Mouse (Mus musculus) right cerebral cortex, postnatal 10 days (tissue): ENCODE measurements around the gene Smarca2.
"Not testable (repeated sequence)": the region's sequence is repeated elsewhere in the genome, so short reads cannot be mapped to it uniquely, and the experiment has no call there.

Experiments
- DNase-seq, 2 experiments: peaks; one replicate each; pipeline ENCODE4 v3.0.0; 2021; ENCODE audit warnings: low spot score in 2 of 2

Smarca2 gene

DNA sequence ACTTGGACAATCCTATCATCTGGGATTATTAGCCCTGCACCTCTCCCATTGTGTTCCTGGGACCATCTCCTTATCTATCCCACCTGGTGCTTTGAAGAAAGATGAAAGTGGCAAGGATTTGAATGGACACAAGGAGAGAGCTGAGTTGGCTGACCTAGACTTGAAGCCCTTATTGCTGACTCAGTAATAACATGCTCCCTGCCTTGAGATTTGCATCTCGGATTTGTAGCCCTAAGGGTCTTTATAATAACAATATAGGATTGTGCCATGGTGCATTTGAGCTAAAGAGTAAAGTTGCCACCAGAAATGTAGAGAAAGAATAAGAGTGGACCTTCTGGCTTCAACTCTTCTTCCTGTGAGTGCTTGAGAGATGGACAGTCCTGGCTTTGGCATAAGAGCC, 11.4 kb downstream of the Smarca2 start:
- DNase-seq = no peak

DNA sequence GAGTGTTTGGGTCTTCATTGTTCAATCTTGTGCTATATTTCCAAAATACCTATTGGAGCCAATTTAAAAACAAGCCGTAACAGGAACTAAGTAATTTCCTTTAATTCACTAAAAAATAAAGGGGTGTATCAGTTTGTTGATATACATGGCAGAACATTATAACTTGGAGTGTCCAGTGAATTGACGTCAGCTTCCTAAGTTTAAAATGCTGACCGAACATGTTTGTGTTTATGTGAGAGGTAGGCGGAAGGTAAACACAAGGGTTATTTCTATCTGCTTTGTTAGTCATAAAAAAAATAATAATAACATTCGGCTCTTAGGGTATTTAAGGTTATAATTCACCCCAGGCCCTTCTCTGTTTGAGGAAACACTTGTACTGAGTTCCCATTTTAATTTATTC, 12.4 kb downstream of the Smarca2 start:
- DNase-seq = no peak

DNA sequence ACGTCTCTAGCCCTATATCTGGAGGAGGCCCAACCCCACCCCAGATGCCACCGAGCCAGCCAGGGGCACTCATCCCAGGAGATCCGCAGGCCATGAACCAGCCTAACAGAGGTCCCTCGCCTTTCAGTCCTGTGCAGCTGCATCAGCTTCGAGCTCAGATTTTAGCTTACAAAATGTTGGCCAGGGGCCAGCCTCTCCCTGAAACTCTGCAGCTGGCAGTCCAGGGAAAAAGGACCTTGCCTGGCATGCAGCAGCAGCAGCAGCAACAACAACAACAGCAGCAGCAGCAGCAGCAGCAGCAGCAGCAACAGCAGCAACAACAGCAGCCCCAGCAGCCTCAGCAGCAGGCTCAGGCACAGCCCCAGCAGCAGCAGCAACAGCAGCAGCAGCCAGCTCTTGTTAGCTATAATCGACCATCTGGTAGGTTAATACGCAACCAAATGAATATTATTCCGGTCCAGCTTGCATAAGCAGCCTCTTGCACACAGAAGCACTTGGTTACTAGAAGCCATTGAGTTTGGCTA, 25.9 kb downstream of the Smarca2 start:
- peak; percentile 72 to 73 for DNase-seq

DNA sequence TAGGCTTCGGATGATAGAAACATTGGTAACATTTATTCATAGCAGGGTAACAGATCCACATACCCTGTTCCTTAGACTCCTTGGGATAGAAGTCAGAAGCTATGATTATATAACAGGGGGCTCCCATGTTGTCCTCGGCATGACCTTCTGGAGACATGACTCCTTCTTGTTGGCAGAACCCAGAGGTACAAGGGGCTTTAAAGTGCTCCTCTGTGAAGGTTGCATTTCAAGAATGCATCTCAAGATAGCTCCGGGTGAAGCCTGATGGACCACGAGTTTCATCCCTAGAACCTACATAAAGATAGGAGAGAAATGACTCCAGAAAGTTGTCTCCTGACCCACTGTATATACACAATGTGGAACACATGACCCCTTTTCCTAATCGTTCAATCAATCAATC, 27.4 kb downstream of the Smarca2 start:
- DNase-seq = no peak

DNA sequence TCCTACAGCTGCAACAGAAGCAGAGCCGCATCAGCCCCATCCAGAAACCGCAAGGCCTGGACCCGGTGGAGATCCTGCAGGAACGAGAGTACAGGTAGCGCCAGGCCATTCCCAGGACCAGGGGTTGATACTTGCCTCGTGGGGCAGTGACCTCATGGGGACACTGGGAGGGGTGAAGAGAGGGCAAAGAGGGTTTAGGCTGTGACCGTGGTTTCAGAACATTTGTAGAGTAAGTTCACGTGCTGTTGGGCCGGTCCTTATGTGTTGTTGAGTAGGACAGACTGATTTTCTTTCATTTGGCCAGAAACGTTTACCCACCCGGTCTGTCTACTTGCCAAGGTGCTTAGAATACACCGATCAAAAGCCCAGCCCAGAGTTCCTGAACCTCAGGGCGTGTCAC, 35.7 kb downstream of the Smarca2 start:
- DNase-seq = no peak

DNA sequence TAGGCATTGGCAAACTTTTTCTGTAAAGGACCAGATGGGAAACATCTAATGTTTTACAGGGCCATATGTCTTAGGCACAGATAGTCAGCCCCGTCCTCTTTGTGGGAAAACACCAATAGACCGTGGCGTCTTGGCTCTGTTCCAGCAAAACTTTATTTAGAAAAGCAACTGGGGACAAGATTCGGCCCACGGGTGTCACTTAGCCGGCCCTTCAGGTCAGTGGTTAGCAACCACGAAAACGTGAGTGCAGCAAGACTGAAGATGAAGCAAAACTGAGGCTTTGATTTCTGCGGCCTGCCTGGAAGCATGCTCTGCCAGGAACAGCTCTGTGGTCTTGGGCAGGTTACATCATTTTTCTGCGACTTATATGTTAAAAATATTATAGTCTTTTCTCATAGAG, 36.4 kb downstream of the Smarca2 start:
- peak in 1 of 2 experiments; percentile 53 for DNase-seq

DNA sequence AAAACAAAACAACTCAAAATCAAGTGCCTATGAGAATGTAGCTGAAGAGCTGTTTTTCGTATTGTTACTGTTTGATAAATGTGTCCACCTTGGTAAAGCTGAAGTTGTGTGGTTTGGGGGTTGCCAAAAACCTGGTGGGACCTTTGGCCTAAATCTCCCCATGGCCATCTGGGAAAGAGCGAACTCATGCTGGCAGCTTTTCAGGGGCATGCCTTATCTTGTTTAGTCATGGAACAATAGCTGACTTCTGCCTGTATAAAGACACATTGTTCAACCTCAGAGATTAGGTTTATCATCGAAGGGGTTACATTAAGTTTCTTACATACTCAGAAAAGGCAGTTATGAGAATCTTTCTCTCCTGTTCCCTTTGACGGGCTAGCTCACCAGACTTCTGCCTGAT, 38.2 kb downstream of the Smarca2 start:
- DNase-seq = no peak

DNA sequence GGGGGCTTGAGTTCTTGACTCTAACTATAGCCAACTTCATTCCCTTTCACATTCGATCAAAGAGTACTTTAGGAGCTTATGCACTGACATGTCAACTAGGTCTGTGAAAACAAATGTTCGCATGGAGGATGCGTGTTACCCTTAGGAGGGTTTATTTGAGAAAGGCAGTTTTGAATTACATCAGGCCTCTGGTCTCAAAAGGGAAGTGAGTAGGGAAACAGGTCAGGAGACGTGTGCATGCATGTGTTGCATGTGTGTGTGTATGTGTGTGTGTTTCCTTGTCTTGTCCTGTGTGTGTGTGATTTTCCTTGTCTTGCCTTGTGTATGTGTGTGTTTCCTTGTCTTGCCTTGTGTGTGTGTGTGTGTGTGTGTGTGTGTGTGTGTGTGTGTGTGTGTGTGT, 39.1 kb downstream of the Smarca2 start:
- DNase-seq = no peak

DNA sequence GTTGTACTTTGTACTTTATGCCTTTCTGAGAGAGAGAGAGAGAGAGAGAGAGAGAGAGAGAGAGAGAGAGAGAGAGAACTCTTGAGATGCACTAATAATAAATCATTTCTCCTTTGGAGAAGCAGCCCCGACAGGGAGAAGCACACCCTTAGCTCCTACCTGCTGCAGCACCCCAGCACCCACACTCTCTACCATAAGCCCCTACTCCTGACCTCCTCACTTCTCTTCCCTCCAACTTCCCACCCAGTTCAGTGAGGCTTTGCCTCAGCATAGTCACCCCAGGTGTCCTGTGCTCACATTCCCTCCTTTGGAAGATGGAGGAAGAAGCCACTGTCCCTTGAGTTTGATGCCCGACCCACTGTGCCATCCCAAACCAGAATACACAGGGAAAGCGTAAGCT, 40.2 kb downstream of the Smarca2 start:
- no peak for DNase-seq

DNA sequence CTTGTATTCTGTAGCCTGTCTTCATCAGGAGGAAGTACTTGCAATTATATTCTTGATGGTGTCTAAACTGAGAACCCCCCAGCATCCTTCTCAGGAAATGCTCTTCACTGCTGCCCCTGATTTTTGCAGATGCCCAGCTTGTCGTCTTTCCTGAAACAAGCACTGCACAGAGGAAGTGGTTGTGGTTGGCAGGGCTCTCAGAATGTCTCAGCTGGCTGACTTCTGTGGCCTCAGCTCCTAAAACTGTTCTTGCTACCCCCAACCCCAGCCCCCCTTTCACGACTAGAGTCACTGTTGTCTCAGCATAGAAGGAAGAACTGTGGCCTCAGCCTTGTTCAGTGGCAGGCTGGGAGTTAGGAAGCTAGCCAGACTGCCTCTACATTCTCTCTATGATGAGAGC, 41.3 kb downstream of the Smarca2 start:
- peak; percentile 39 to 56 for DNase-seq

DNA sequence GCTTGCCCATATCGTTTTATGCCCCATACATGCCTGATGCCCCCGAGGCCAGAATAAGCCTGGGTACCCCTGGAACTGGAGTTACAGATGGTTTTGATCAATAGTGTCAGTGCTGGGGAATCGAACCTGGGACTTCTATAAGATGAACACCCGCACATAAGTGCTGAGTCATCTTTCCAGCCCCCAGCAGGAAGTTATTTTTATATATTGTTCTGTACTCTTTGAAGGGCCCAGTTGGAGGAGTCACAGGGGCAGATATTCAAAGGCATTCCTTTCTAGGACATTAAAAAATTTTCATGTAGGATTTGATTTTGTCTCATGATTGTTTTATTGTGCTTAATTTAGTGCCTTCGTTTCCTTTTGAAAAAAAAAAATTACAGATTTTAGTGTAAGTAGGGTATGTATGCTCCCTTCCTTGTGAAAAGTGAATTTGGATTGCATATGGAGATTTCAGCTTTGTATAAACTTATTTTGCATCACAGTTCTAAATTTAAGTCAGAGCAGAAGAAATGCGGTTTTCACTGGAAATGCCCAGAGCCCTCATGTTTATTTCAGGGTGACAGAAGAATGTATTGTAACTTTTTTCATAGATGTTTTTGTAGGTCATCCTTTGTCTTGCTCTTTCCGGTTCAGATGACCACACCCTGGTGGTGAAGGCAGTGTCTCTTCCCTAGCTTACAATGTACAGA, 45.9 kb downstream of the Smarca2 start:
- no peak for DNase-seq

DNA sequence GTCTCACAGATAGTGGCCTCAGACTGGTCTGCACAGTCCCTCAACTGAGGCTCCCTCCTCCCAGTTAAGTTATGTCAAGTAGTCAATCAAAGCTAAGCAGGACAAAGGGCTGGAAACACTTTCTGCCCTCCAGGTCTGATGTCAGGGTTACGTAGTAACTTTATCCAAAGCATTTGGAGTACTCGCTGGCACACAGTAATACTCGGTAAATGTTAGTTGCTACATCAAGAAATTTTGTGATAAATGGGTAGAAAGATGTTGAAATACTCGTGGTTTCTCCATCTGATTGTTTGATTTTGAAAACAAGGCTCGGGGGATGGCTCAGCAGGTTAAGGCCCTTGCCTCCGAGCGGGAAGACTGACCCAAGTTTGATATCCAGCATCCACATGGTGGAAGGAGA, 53.5 kb downstream of the Smarca2 start:
- DNase-seq = no peak

DNA sequence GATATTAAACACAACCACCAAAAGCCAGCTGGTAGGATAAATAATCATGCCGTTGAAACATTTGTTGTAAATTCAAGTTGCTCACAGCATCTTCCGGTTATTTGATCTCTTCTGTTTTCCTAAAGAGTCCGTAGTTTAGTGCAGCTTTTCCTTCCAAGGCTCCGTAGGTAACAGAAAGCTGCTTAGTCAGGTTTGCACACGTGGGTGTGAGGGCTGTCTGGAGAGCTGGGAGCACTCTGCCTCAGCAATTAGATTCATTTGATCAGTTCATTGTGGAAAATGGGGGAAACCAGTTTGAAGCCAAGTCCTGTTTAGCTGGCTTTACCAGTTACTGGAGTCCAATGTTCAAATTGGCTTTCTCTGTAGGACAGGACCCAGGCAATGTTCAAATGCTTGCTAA, 55.1 kb downstream of the Smarca2 start:
- DNase-seq = no peak

DNA sequence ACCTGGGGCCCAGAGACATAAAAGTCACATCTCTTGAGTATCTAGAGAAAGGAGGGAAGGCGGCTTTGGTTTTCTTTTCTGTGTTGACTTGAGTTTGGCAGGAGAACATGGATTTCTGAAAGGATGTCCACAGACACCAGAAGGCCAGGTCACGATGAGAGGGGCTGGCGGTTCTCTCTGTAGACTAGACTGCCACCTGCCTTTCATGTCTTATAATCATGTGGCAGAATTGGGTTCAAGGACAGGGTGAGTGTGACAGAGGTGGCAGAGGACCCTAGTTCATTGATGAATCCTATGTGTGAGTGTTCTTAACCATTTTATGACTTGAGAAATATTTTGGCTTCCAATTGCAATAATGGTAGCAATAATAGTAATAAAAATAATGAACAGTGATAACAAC, 56.3 kb downstream of the Smarca2 start:
- DNase-seq = no peak

DNA sequence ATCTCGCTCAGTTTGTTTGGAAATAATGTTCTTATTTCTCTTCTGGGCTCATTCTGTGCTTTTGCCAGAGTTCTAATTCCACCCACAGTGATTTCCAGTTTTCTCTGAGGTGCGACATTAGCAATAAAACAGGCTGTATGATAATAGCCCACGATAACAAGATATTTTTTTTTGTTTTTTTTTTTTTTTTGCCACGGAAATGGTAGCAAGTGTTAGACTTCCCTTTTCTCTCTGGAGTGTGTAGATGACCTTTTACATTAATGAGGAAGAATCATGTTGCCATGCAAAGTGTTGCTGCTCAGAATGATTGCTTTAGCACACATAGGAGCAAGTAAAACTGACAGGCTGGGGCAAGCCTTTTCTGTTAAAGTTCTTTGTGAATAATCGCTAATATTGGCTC, 61.5 kb downstream of the Smarca2 start:
- DNase-seq = no peak

DNA sequence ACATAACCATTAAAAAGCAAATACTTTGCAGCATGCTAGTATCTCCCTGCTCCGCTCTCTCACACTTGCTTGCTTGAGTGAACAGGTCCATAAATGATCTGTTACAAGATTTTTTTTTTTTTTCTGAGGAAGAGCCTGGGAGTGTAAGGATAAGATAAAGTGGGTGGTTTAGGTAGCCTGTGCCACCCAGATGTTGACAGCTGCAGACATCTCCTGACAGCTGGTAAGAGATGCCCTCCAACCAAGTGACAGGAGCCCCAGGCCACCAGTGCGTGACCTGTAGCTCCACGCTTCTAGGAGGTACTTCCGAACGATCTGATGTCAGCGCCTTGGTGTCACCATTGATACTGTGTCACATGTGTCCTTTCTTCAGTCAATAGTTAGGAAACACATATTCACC, 65.2 kb downstream of the Smarca2 start:
- no peak for DNase-seq

DNA sequence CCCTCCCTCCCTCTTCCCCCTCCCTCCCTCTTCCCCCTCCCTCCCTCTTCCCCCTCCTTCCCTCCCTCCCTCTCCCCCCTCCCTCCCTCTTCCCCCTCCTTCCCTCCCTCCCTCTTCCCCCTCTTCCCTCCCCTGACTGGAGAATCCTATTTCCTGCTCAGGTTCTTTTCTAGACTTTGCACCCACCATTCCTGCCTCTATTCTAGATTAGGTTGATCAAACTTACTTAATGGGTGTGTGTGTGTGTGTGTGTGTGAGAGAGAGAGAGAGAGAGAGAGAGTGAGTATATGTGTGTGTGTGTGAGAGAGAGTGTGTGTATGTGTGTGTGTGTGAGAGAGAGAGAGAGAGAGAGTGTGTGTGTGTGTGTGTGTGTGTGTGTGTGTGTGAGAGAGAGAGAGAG, 66.6 kb downstream of the Smarca2 start:
- DNase-seq = not testable (repeated sequence)

DNA sequence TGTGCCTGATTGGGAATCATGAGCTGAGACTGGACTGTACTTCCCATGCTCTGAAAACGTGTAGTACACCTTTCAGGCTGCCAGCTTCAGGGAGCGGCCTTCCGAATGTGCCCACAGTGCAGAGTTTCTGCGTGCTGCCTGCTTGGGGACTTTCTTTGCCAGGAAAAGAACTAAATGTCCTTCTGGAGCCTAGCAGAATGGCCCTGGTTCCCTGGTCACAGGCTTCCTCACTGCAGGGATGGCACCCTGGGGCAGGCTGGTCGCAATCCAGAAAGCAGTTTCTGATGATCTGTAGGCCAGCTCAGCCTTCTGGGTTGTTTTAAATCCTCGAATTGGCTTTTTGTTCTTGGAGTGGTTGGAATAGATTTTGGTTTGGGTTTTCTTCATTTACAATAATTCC, 71.1 kb downstream of the Smarca2 start:
- DNase-seq = no peak

DNA sequence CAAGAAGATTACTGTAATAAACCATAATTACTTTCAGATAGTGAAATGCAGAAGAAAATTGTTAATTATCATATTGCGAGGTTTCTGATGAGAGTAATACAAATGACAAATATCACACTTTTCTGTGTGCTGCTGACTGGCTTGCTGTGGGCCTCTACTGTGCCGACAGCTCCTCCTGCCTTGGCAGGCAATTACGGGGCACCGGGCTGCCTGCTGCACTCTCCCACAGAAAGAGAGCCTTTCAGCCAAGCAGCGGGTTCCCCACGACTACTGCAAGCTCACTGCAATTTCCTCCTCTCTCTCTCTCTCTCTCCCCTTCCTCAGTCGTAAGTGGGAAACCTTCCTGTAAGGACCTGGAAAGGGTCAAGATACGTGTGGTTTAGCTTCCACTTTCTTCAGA, 73.7 kb downstream of the Smarca2 start:
- peak in 1 of 2 experiments; percentile 42 for DNase-seq

DNA sequence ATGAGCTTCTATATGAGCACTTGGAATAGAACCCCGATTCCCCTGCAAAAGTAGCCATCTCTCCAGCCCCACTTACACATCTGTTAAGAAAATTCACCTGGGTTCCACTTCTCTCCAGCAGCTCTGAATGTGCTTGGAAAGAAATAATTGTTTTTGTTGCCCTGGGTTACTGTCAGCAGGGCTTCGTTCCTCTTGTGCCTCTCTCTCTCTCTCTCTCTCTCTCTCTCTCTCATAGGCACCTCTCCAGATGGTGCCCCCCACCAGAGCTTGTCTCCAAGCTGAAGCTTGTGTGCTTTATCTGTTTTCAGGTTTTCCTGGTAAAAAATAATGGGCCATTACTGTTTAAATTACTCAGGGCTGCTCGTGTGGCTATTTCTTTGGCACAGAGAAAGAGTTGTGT, 74.8 kb downstream of the Smarca2 start:
- no peak for DNase-seq

DNA sequence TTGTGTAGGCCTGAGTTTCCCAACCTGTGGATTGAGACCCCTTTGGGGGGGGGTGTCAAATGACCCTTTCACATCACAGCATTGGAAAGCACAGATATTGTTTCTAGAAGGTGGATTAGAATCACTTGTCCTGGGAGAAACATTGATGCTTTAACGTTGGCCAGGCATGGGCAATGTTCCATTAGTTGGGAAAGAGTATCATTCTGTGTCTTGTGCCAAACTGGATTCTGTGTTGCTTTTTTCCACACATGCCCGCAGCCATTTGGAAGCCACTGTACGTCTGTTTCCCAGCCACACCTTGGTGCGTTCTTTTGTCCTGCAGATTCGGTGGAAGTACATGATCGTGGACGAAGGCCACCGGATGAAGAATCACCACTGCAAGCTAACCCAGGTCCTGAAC, 76.7 kb downstream of the Smarca2 start:
- DNase-seq = no peak

DNA sequence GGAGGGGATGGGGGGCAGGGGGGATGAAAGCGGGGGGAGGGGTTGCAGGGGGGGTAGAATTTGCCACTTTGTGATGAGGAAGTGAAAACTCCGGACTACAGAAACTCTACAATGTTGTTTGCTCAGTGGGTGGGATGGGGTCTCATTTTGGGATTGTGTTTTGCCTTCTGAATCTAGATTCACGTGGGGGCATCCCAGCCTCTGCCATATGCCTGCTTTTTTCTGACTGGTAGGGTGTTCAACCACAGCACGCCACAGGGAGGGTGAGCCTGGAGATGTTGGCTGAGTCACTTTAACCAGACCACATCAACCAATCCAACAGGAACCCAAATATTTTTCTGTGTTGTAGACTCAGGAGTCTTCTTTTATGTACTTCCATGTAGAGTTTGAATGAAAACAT, 77.3 kb downstream of the Smarca2 start:
- no peak for DNase-seq

DNA sequence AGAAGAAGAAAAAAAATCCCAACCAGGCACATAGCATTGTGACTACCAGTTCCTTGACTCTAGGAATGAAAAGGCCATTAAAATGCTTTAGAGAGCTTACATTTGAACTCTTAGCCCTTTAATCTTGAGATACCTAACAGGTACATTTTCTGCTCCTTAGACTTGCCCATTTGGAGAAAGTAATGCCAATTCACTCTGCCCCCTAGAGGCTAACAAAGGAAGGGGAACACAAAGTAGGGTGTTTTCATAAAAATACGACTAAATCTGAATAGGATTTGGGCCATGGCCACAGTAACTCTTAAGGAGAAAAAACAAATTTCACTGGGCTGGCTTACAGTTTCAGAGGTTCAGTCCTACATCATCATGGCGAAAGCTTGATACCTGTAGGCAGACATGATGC, 77.9 kb downstream of the Smarca2 start:
- DNase-seq = no peak

DNA sequence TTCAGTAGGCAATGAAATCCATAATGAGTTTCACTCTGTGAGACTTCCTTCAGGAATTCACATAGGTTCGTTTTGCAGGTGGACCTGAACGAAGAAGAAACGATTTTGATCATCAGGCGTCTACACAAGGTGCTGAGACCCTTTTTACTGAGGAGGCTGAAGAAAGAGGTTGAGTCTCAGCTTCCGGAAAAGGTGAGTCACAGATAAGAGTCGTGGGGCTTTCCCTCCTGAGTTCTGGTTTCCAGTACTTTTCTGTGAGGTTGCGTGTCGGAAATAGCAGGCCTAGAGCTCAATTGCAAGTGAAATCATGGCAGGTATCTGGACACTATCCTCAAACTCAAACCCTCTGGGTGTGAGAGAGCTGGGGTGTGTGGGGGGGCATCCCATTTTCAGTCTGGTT, 78.9 kb downstream of the Smarca2 start:
- DNase-seq = no peak
